Mouse (Mus musculus) lung, postnatal 25 days (tissue): ENCODE data around the gene Alg5.
"Not testable (repeated sequence)": the region's sequence is repeated elsewhere in the genome, so short reads cannot be mapped to it uniquely, and the experiment has no call there.

Source experiments
- DNase-seq: peaks from one replicate; pipeline ENCODE4 v3.0.0; 2022; ENCODE audit warnings: low spot score

Gene Alg5

GRCm38 (mm10) chr3:54735247-54736046 lies at the start of gene Alg5, which contains the start of gene Exosc8:
TSS of gene Alg5 (plus strand) at chr3:54735539.
TSS of gene Exosc8 (minus strand) at chr3:54735393.
- peak; percentile 82 for DNase-seq

GRCm38 (mm10) chr3:54687245-54687644 lies 48.1 kb upstream of the Alg5 start:
- DNase-seq, result peak; percentile 10

- no peak for DNase-seq
Observed at GRCm38 (mm10) chr3:54689091-54689490, 46.2 kb upstream of the Alg5 start.

GRCm38 (mm10) chr3:54692202-54693055 lies 42.9 kb upstream of the Alg5 start, which contains the start of gene Supt20:
TSS of gene Supt20 (plus strand) at chr3:54692807.
- peak; percentile 94 for DNase-seq

GRCm38 (mm10) chr3:54693056-54693415 lies 42.3 kb upstream of the Alg5 start:
- DNase-seq, result no peak

GRCm38 (mm10) chr3:54699759-54700301 lies 35.5 kb upstream of the Alg5 start:
- DNase-seq, result no peak

GRCm38 (mm10) chr3:54704106-54704505 lies 31.2 kb upstream of the Alg5 start:
- DNase-seq, result not testable (repeated sequence)

GRCm38 (mm10) chr3:54708972-54709371 lies 26.4 kb upstream of the Alg5 start:
- DNase-seq, result no peak

- DNase-seq, result no peak
Observed at GRCm38 (mm10) chr3:54714253-54714652, 21.1 kb upstream of the Alg5 start, which contains the start of gene Gm21958. TSS of gene Gm21958 (minus strand) at chr3:54714353.

- DNase-seq, result no peak
Observed at GRCm38 (mm10) chr3:54715461-54715860, 19.9 kb upstream of the Alg5 start.

- no peak for DNase-seq
Observed at GRCm38 (mm10) chr3:54717348-54717747, 18.0 kb upstream of the Alg5 start.

GRCm38 (mm10) chr3:54718947-54719346 lies 16.4 kb upstream of the Alg5 start:
- DNase-seq, result peak; percentile 26

- DNase-seq, result peak; percentile 48
Observed at GRCm38 (mm10) chr3:54723741-54724500, 11.4 kb upstream of the Alg5 start.

- no peak for DNase-seq
Observed at GRCm38 (mm10) chr3:54725344-54725743, 10.0 kb upstream of the Alg5 start.

GRCm38 (mm10) chr3:54727588-54727987 lies 7.8 kb upstream of the Alg5 start:
- no peak for DNase-seq

- DNase-seq, result no peak
Observed at GRCm38 (mm10) chr3:54728100-54728499, 7.2 kb upstream of the Alg5 start.

- DNase-seq, result no peak
Observed at GRCm38 (mm10) chr3:54731626-54732150, 3.7 kb upstream of the Alg5 start.

- no peak for DNase-seq
Observed at GRCm38 (mm10) chr3:54732371-54732770, 3.0 kb upstream of the Alg5 start.

- DNase-seq, result peak; percentile 90
Observed at GRCm38 (mm10) chr3:54734411-54735246, 710 bp upstream of the Alg5 start.

GRCm38 (mm10) chr3:54736101-54736927 lies 975 bp downstream of the Alg5 start:
- no peak for DNase-seq
